Mouse (Mus musculus): ENCODE measurements around the gene Diras2. TPM values are rescaled to one million over a fixed set of nuclear protein-coding genes. Genes with fewer than 3 reads are reported as not detected.

The Diras2 gene
- polyA plus RNA-seq (2012; fragmentation: generic; extraction: Trizol), result 0.30 TPM

- TF ChIP-seq E2F4 (IDR thresholded peaks at IDR 0.05; ENCODE audit: insufficient read depth) (no peak), POLR2AphosphoS2 (IDR thresholded peaks at IDR 0.05; ENCODE audit: insufficient read length, low read depth) (no peak), CEBPB (IDR thresholded peaks at IDR 0.05; ENCODE audit: insufficient read depth, poor library complexity, severe bottlenecking) (no peak), MYOG (IDR thresholded peaks at IDR 0.05; ENCODE audit: control insufficient read depth in 1 of 3, insufficient read depth in 1 of 3, insufficient read length in 2 of 3, low read depth in 2 of 3) (no peak), TCF12 (IDR thresholded peaks at IDR 0.05; ENCODE audit: insufficient read depth, poor library complexity, severe bottlenecking) (no peak), USF1 (IDR thresholded peaks at IDR 0.05; ENCODE audit: low read depth) (no peak), MYOD1 (IDR thresholded peaks at IDR 0.05; ENCODE audit: control insufficient read depth in 1 of 3, insufficient read length in 2 of 3, low read depth in 2 of 3) (no peak), MAX (IDR thresholded peaks at IDR 0.05; ENCODE audit: low read depth) (no peak), TCF3 (IDR thresholded peaks at IDR 0.05; ENCODE audit: insufficient read length, low read depth) (no peak), POLR2A (IDR thresholded peaks at IDR 0.05; ENCODE audit: insufficient read length, low read depth) (no peak), REST (IDR thresholded peaks at IDR 0.05; ENCODE audit: insufficient read depth, insufficient read length) (no peak), SRF (IDR thresholded peaks at IDR 0.05; ENCODE audit: control insufficient read depth, insufficient read length, low read depth) (no peak)
- Histone ChIP-seq H3K36me3 (ENCODE audit: control insufficient read depth, insufficient read depth) (no peaks in the 10 kb centered on the region), H3ac (ENCODE audit: control insufficient read depth, insufficient read length) (no peak within 1 kb of the TSS), H3K79me2 (ENCODE audit: control insufficient read depth, insufficient read depth) (no peaks in the 10 kb centered on the region), H3K4me3 (no peak within 1 kb of the TSS), H3K4me2 (ENCODE audit: low read depth) (peak within 1 kb of the TSS; percentile 60), H3K27me3 (ENCODE audit: control insufficient read depth, insufficient read depth, insufficient read length) (no peaks in the 10 kb centered on the region)
These were observed at the start of gene Diras2 for GRCm38 (mm10) chr13:52531121-52531520. Gene Diras2 (minus strand): TSS chr13:52531279.

GRCm38 (mm10) chr13:52578776-52579175 lies 47.7 kb upstream of the Diras2 start:
- H3K36me3 ChIP-seq (ENCODE audit: control insufficient read depth, insufficient read depth), result no peaks in the 10 kb centered on the region

DNA sequence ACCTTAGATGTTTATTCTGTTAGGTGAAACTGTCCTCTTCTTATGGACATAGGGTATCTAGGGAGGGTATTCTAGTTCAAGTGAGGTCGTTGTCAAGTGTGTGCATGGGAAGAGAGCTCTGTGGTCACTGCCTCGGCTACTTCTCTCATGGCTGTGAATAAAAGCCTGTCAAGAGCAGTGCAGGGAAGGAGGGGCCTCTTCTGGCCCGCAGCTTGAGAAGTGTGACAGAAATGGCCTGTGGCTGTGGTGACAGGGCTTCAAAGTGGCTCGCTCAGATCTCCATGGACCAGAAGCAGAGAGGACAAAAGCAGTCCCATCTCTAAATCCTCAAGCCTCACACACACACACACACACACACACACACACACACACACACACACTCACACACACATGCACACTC lies 46.9 kb upstream of the Diras2 start:
- H3K27me3 ChIP-seq (ENCODE audit: control insufficient read depth, insufficient read depth, insufficient read length), result peaks cover 2% of the 10 kb centered on the region
- no peak overlapping the region for H3K4me3 ChIP-seq
- no peak overlapping the region for H3ac ChIP-seq (ENCODE audit: control insufficient read depth, insufficient read length)
- no peaks in the 10 kb centered on the region for H3K79me2 ChIP-seq (ENCODE audit: control insufficient read depth, insufficient read depth)
- H3K36me3 ChIP-seq (ENCODE audit: control insufficient read depth, insufficient read depth), result no peaks in the 10 kb centered on the region
- no peak overlapping the region for H3K4me2 ChIP-seq (ENCODE audit: low read depth)
- TF ChIP-seq POLR2AphosphoS2 (IDR thresholded peaks at IDR 0.05; ENCODE audit: insufficient read length, low read depth), result no peak
- TF ChIP-seq SRF (IDR thresholded peaks at IDR 0.05; ENCODE audit: control insufficient read depth, insufficient read length, low read depth), result no peak
- no peak for TF ChIP-seq USF1 (IDR thresholded peaks at IDR 0.05; ENCODE audit: low read depth)
- TF ChIP-seq MAX (IDR thresholded peaks at IDR 0.05; ENCODE audit: low read depth), result no peak
- TF ChIP-seq TCF12 (IDR thresholded peaks at IDR 0.05; ENCODE audit: insufficient read depth, poor library complexity, severe bottlenecking), result no peak
- no peak for TF ChIP-seq CEBPB (IDR thresholded peaks at IDR 0.05; ENCODE audit: insufficient read depth, poor library complexity, severe bottlenecking)
- no peak for TF ChIP-seq MYOD1 (IDR thresholded peaks at IDR 0.05; ENCODE audit: control insufficient read depth in 1 of 3, insufficient read length in 2 of 3, low read depth in 2 of 3)

More at GRCm38 (mm10) chr13:52578776-52579175, 47.7 kb upstream of the Diras2 start:
- H3K4me2 ChIP-seq (ENCODE audit: low read depth), result no peak overlapping the region
- peaks cover 6% of the 10 kb centered on the region for H3K27me3 ChIP-seq (ENCODE audit: control insufficient read depth, insufficient read depth, insufficient read length)
- no peak overlapping the region for H3ac ChIP-seq (ENCODE audit: control insufficient read depth, insufficient read length)
- TF ChIP-seq TCF3 (IDR thresholded peaks at IDR 0.05; ENCODE audit: insufficient read length, low read depth) (no peak), USF1 (IDR thresholded peaks at IDR 0.05; ENCODE audit: low read depth) (no peak), MYOG (IDR thresholded peaks at IDR 0.05; ENCODE audit: control insufficient read depth in 1 of 3, insufficient read depth in 1 of 3, insufficient read length in 2 of 3, low read depth in 2 of 3) (no peak), E2F4 (IDR thresholded peaks at IDR 0.05; ENCODE audit: insufficient read depth) (no peak), MYOD1 (IDR thresholded peaks at IDR 0.05; ENCODE audit: control insufficient read depth in 1 of 3, insufficient read length in 2 of 3, low read depth in 2 of 3) (peak in 1 of 3 experiments; percentile 7)
- no peak overlapping the region for H3K4me3 ChIP-seq
- no peaks in the 10 kb centered on the region for H3K79me2 ChIP-seq (ENCODE audit: control insufficient read depth, insufficient read depth)

DNA sequence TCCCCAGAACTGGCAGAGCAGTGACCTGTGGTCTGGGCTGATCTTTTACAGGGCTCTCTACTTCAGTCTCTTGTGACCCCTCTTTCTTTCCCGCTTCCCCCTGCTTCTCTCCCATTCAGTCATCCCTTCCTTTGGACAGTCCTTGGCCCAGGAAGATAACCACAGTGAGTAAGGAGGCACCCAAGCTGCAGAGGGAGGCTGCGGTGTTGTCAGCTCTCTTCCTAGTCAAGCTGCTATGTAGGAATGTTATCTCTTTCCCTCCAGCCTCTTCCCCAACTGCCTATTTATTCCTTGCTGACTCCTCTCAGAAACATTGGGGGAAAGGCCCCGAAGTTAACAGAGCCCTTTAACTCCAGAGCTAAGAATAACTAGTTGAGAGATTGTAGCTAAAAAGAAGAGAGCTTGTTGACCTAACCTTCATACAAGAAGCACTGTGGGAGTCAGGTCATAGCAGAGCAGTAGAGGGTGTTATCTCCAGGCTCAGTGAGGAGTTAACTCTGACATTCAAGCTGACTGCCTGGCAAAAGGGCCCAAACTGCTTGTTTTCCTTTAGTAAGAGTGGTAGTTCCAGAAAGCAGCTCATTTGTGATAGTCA lies 46.3 kb upstream of the Diras2 start:
- Histone ChIP-seq H3K79me2 (ENCODE audit: control insufficient read depth, insufficient read depth) (no peaks in the 10 kb centered on the region), H3K4me3 (no peak overlapping the region), H3ac (ENCODE audit: control insufficient read depth, insufficient read length) (no peak overlapping the region), H3K4me2 (ENCODE audit: low read depth) (no peak overlapping the region), H3K27me3 (ENCODE audit: control insufficient read depth, insufficient read depth, insufficient read length) (no peaks in the 10 kb centered on the region), H3K36me3 (ENCODE audit: control insufficient read depth, insufficient read depth) (no peaks in the 10 kb centered on the region)
- TF ChIP-seq TCF3 (IDR thresholded peaks at IDR 0.05; ENCODE audit: insufficient read length, low read depth), result no peak
- TF ChIP-seq POLR2A (IDR thresholded peaks at IDR 0.05; ENCODE audit: insufficient read length, low read depth), result no peak
- no peak for TF ChIP-seq TCF12 (IDR thresholded peaks at IDR 0.05; ENCODE audit: insufficient read depth, poor library complexity, severe bottlenecking)
- no peak for TF ChIP-seq SRF (IDR thresholded peaks at IDR 0.05; ENCODE audit: control insufficient read depth, insufficient read length, low read depth)
- no peak for TF ChIP-seq CEBPB (IDR thresholded peaks at IDR 0.05; ENCODE audit: insufficient read depth, poor library complexity, severe bottlenecking)
- no peak for TF ChIP-seq USF1 (IDR thresholded peaks at IDR 0.05; ENCODE audit: low read depth)
- no peak for TF ChIP-seq E2F4 (IDR thresholded peaks at IDR 0.05; ENCODE audit: insufficient read depth)
- TF ChIP-seq REST (IDR thresholded peaks at IDR 0.05; ENCODE audit: insufficient read depth, insufficient read length), result no peak
- TF ChIP-seq MAX (IDR thresholded peaks at IDR 0.05; ENCODE audit: low read depth), result no peak
- TF ChIP-seq POLR2AphosphoS2 (IDR thresholded peaks at IDR 0.05; ENCODE audit: insufficient read length, low read depth), result no peak
- TF ChIP-seq MYOG (IDR thresholded peaks at IDR 0.05; ENCODE audit: control insufficient read depth in 1 of 3, insufficient read depth in 1 of 3, insufficient read length in 2 of 3, low read depth in 2 of 3), result no peak
- no peak for TF ChIP-seq MYOD1 (IDR thresholded peaks at IDR 0.05; ENCODE audit: control insufficient read depth in 1 of 3, insufficient read length in 2 of 3, low read depth in 2 of 3)

GRCm38 (mm10) chr13:52576841-52577240 lies 45.8 kb upstream of the Diras2 start:
- no peaks in the 10 kb centered on the region for H3K79me2 ChIP-seq (ENCODE audit: control insufficient read depth, insufficient read depth)
- no peak overlapping the region for H3K4me2 ChIP-seq (ENCODE audit: low read depth)
- no peak for TF ChIP-seq MAX (IDR thresholded peaks at IDR 0.05; ENCODE audit: low read depth)
- no peak for TF ChIP-seq MYOD1 (IDR thresholded peaks at IDR 0.05; ENCODE audit: control insufficient read depth in 1 of 3, insufficient read length in 2 of 3, low read depth in 2 of 3)
- no peak for TF ChIP-seq CEBPB (IDR thresholded peaks at IDR 0.05; ENCODE audit: insufficient read depth, poor library complexity, severe bottlenecking)
- TF ChIP-seq TCF3 (IDR thresholded peaks at IDR 0.05; ENCODE audit: insufficient read length, low read depth), result no peak
- no peak for TF ChIP-seq POLR2A (IDR thresholded peaks at IDR 0.05; ENCODE audit: insufficient read length, low read depth)
- TF ChIP-seq MYOG (IDR thresholded peaks at IDR 0.05; ENCODE audit: control insufficient read depth in 1 of 3, insufficient read depth in 1 of 3, insufficient read length in 2 of 3, low read depth in 2 of 3), result no peak
- H3ac ChIP-seq (ENCODE audit: control insufficient read depth, insufficient read length), result no peak overlapping the region
- H3K36me3 ChIP-seq (ENCODE audit: control insufficient read depth, insufficient read depth), result no peaks in the 10 kb centered on the region
- no peaks in the 10 kb centered on the region for H3K27me3 ChIP-seq (ENCODE audit: control insufficient read depth, insufficient read depth, insufficient read length)
- no peak overlapping the region for H3K4me3 ChIP-seq

Data from myocyte (in vitro differentiated cells).